Mouse (Mus musculus) myocyte (in vitro differentiated cells): ENCODE results near the gene Celf2. TPM values are rescaled to one million over a fixed set of nuclear protein-coding genes. Genes with fewer than 3 reads are reported as not detected.

Experiments
- H3K27me3 ChIP-seq: one replicate; pipeline ENCODE4 v1.6.1; 2011; ENCODE audit not compliant: control insufficient read depth, insufficient read depth, insufficient read length
- H3K36me3 ChIP-seq: one replicate; pipeline ENCODE4 v1.6.1; 2011; ENCODE audit not compliant: control insufficient read depth, insufficient read depth
- H3K4me2 ChIP-seq: one replicate; pipeline ENCODE4 v1.6.1; 2011; ENCODE audit warnings: low read depth, control low read depth
- H3K4me3 ChIP-seq: one replicate; pipeline ENCODE4 v1.5.1; 2011; ENCODE audit warnings: mild to moderate bottlenecking, control low read depth, moderate library complexity
- H3K79me2 ChIP-seq: one replicate; pipeline ENCODE4 v1.6.1; 2011; ENCODE audit not compliant: control insufficient read depth, insufficient read depth
- H3ac ChIP-seq: one replicate; pipeline ENCODE4 v1.6.1; 2011; ENCODE audit not compliant: control insufficient read depth, insufficient read length
- CEBPB ChIP-seq: IDR thresholded peaks from 2 replicates; pipeline ENCODE4 v1.6.1; 2011; ENCODE audit warnings: mild to moderate bottlenecking, moderate library complexity; ENCODE audit not compliant: poor library complexity, insufficient read depth, severe bottlenecking
- E2F4 ChIP-seq: IDR thresholded peaks from one replicate; pipeline ENCODE4 v1.6.1; 2011; ENCODE audit warnings: mild to moderate bottlenecking, control low read depth, moderate library complexity; ENCODE audit not compliant: insufficient read depth
- MAX ChIP-seq: IDR thresholded peaks from one replicate; pipeline ENCODE4 v1.6.1; 2011; ENCODE audit warnings: low read depth, mild to moderate bottlenecking, control low read depth
- MYOD1 ChIP-seq, 3 experiments: IDR thresholded peaks; one replicate each; pipeline ENCODE4 v1.6.1; 2011; ENCODE audit warnings: control low read depth in 2 of 3, low read depth in 2 of 3, mild to moderate bottlenecking in 2 of 3, moderate library complexity in 1 of 3; ENCODE audit not compliant: insufficient read length in 2 of 3, control insufficient read depth in 1 of 3
- MYOG ChIP-seq, 3 experiments: IDR thresholded peaks; one replicate each; pipeline ENCODE4 v1.6.1; 2011; ENCODE audit warnings: control low read depth in 2 of 3, low read depth in 2 of 3, mild to moderate bottlenecking in 2 of 3; ENCODE audit not compliant: insufficient read length in 2 of 3, control insufficient read depth in 1 of 3, insufficient read depth in 1 of 3
- POLR2A ChIP-seq: IDR thresholded peaks from one replicate; pipeline ENCODE4 v1.6.1; 2011; ENCODE audit warnings: low read depth, mild to moderate bottlenecking, control low read depth, moderate library complexity; ENCODE audit not compliant: insufficient read length
- POLR2AphosphoS2 ChIP-seq: IDR thresholded peaks from one replicate; pipeline ENCODE4 v1.6.1; 2011; ENCODE audit warnings: low read depth, control low read depth; ENCODE audit not compliant: insufficient read length
- REST ChIP-seq: IDR thresholded peaks from one replicate; pipeline ENCODE4 v1.6.1; 2011; ENCODE audit warnings: mild to moderate bottlenecking, control low read depth, moderate library complexity; ENCODE audit not compliant: insufficient read depth, insufficient read length
- SRF ChIP-seq: IDR thresholded peaks from one replicate; pipeline ENCODE4 v1.6.1; 2011; ENCODE audit warnings: low read depth; ENCODE audit not compliant: control insufficient read depth, insufficient read length
- TCF12 ChIP-seq: IDR thresholded peaks from one replicate; pipeline ENCODE4 v1.6.1; 2011; ENCODE audit warnings: mild to moderate bottlenecking, control low read depth; ENCODE audit not compliant: poor library complexity, insufficient read depth, severe bottlenecking
- TCF3 ChIP-seq: IDR thresholded peaks from one replicate; pipeline ENCODE4 v1.6.1; 2011; ENCODE audit warnings: low read depth, control low read depth; ENCODE audit not compliant: insufficient read length
- USF1 ChIP-seq: IDR thresholded peaks from one replicate; pipeline ENCODE4 v1.6.1; 2011; ENCODE audit warnings: low read depth, mild to moderate bottlenecking, control low read depth, moderate library complexity
- polyA plus RNA-seq: library from polyadenylated mRNA; unstranded; fragments of >200 nt; fragmentation: generic; extraction: Trizol; gene quantifications from one replicate; pipeline ENCODE4 v1.2.1, GENCODE M21; 2012; ENCODE audit warnings: missing spikeins

The Celf2 gene
- polyA plus RNA-seq, 1 experiment, result 30.1 TPM

DNA sequence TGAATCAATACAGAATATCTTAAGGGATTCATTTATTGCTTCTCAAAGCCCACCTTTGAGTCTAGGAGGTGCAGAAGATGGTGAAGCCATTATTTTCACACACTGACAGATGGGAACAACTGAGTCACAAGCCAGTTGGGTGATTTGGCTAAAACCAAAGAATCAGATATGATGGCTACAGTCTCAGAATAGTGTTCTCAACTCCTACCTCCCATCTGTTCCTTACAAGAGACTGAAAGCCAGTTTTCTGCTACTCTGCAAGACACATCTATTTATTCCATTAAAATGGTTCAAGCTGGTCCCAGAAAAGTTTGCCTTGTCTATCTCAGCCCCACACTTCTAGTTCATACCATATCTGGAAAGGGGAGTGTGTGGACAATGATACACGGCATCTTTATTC is 253.3 kb downstream of the Celf2 start:
- H3ac ChIP-seq, result no peak overlapping the region
- no peak overlapping the region for H3K4me3 ChIP-seq
- no peaks in the 10 kb centered on the region for H3K79me2 ChIP-seq
- no peak overlapping the region for H3K4me2 ChIP-seq
- H3K36me3 ChIP-seq, result no peaks in the 10 kb centered on the region
- no peak for TF ChIP-seq USF1
- no peak for TF ChIP-seq TCF12
- TF ChIP-seq E2F4, result no peak
- no peak for TF ChIP-seq REST
- TF ChIP-seq TCF3, result no peak
- no peak for TF ChIP-seq SRF
- no peak for TF ChIP-seq MAX
- no peak for TF ChIP-seq CEBPB
- TF ChIP-seq POLR2A, result no peak
- no peak for TF ChIP-seq MYOD1 (IDR thresholded peaks at IDR 0.05; ENCODE audit: control insufficient read depth in 1 of 3, insufficient read length in 2 of 3, low read depth in 2 of 3)
- no peak for TF ChIP-seq POLR2AphosphoS2
- TF ChIP-seq MYOG (IDR thresholded peaks at IDR 0.05; ENCODE audit: control insufficient read depth in 1 of 3, insufficient read depth in 1 of 3, insufficient read length in 2 of 3, low read depth in 2 of 3), result no peak
- H3K27me3 ChIP-seq, result no peaks in the 10 kb centered on the region

DNA sequence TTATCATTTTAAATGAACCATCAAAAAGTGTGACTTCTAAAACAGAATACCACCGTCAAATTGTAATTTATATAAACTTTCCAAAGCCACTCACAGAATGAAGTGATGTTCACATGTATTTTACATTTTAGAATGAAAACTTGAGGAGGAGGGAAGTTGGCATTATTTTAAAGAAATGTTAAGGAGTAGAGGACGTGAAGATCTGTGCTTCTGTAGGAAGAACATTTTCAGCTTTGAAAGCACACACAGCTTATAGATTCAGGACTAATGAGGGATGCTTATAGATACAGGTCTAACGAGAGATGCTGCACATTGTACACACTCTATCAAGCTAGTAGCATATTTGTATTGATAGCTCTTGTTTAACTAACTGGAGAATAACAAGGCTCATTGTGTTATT is 254.0 kb downstream of the Celf2 start:
- no peaks in the 10 kb centered on the region for H3K36me3 ChIP-seq

DNA sequence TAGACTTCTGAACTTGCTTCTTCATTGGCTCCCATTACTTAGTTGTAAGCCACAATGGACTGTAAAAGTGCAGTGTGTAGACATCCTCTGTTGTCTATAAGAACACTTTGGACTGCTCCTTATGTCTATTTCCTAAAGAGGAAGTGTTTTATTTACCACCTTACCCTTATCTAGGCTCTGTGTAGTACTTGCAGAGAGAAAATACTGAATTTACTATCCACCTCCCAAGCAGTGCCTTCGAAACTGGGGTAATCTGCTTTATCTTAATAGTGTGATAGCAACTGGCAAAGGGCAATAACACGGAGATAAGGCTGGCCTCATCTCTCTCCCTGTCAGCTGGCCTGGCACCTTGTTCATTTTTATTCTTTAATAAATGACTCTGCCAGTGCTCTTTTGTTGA is 259.0 kb downstream of the Celf2 start:
- no peak overlapping the region for H3ac ChIP-seq
- no peaks in the 10 kb centered on the region for H3K27me3 ChIP-seq
- no peak for TF ChIP-seq MYOD1 (IDR thresholded peaks at IDR 0.05; ENCODE audit: control insufficient read depth in 1 of 3, insufficient read length in 2 of 3, low read depth in 2 of 3)
- TF ChIP-seq SRF, result no peak
- TF ChIP-seq TCF12, result no peak
- TF ChIP-seq CEBPB, result no peak
- no peak for TF ChIP-seq MAX
- TF ChIP-seq POLR2A, result no peak
- TF ChIP-seq REST, result no peak
- no peak for TF ChIP-seq E2F4
- TF ChIP-seq MYOG (IDR thresholded peaks at IDR 0.05; ENCODE audit: control insufficient read depth in 1 of 3, insufficient read depth in 1 of 3, insufficient read length in 2 of 3, low read depth in 2 of 3), result no peak
- TF ChIP-seq TCF3, result no peak
- TF ChIP-seq USF1, result no peak
- no peak for TF ChIP-seq POLR2AphosphoS2
- no peak overlapping the region for H3K4me3 ChIP-seq
- no peaks in the 10 kb centered on the region for H3K79me2 ChIP-seq
- no peak overlapping the region for H3K4me2 ChIP-seq
- H3K36me3 ChIP-seq, result no peaks in the 10 kb centered on the region

More for the DNA sequence above, 254.0 kb downstream of the Celf2 start:
- H3ac ChIP-seq, result no peak overlapping the region
- H3K27me3 ChIP-seq, result no peaks in the 10 kb centered on the region
- no peak overlapping the region for H3K4me2 ChIP-seq
- TF ChIP-seq MYOD1 (IDR thresholded peaks at IDR 0.05; ENCODE audit: control insufficient read depth in 1 of 3, insufficient read length in 2 of 3, low read depth in 2 of 3) (no peak), USF1 (no peak), POLR2AphosphoS2 (no peak)
- H3K4me3 ChIP-seq, result no peak overlapping the region
- H3K79me2 ChIP-seq, result no peaks in the 10 kb centered on the region

DNA sequence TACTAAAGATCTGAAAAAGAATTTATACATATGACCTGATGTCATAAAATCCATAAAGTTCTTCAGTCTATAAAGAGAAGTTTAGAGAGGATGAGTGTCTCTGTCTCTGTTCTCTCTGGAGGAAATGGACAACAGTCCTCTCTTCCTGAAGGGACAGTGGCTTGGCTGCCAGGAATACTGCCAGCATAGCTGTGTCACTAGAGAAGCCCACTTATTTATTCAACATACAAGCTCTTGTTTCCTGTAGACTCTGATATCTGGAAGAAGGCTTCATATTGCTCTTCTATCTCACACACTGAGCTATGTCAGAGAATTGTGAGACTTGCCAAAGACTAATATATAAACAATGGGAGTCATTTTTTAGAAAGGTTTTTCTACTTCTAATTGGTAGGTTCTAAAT is 260.4 kb downstream of the Celf2 start:
- Histone ChIP-seq H3K4me3 (no peak overlapping the region), H3K79me2 (no peaks in the 10 kb centered on the region), H3K4me2 (no peak overlapping the region), H3K36me3 (no peaks in the 10 kb centered on the region), H3K27me3 (no peaks in the 10 kb centered on the region), H3ac (no peak overlapping the region)
- no peak for TF ChIP-seq TCF12
- TF ChIP-seq SRF, result no peak
- no peak for TF ChIP-seq REST
- no peak for TF ChIP-seq MYOG (IDR thresholded peaks at IDR 0.05; ENCODE audit: control insufficient read depth in 1 of 3, insufficient read depth in 1 of 3, insufficient read length in 2 of 3, low read depth in 2 of 3)
- no peak for TF ChIP-seq USF1
- TF ChIP-seq CEBPB, result no peak
- TF ChIP-seq TCF3, result no peak
- TF ChIP-seq POLR2A, result no peak
- no peak for TF ChIP-seq MYOD1 (IDR thresholded peaks at IDR 0.05; ENCODE audit: control insufficient read depth in 1 of 3, insufficient read length in 2 of 3, low read depth in 2 of 3)
- no peak for TF ChIP-seq E2F4
- no peak for TF ChIP-seq POLR2AphosphoS2
- TF ChIP-seq MAX, result no peak

DNA sequence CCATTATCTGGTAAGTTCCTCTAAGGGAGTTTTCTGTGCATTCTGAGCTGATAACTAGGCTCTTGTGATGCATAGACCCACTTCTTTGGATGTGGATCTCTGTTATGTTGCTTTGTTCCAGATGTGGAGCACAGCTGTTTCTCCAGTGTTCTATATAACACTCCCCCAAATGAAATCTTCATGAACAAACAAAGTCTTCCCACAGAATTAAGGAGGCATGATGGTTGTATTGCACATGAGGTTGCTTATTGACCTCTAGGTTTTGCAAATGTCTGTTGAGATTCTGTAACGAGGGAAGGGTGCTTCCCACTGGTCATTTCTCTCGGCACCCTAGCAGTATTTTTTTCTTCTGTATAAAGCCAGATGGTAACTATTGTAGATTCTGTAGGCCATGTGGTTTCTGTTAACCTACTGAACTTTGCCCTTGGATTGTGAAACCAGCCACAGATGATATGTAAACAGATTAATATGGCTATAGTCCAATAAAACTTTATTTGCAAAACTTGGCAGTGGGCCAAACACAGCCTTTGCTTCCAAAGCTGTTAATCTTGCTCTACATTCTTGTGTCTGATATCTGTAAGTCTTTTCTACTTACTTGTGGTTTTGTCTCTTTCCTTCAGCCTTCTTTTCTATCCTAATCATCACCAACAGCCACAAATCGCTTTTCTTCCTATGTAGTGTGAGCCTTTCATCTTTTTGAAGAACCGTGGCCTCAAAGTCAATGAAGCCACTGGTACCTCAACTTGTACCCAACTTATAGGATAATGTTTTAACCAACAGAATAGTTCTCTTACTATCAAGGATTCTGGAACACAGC is 263.2 kb downstream of the Celf2 start:
- no peak overlapping the region for H3K4me2 ChIP-seq
- TF ChIP-seq POLR2AphosphoS2 (no peak), CEBPB (peak; percentile 85)

More for the DNA sequence above, 263.2 kb downstream of the Celf2 start:
- Histone ChIP-seq H3K79me2 (no peaks in the 10 kb centered on the region), H3K4me3 (no peak overlapping the region), H3ac (no peak overlapping the region), H3K27me3 (no peaks in the 10 kb centered on the region), H3K36me3 (no peaks in the 10 kb centered on the region)
